Mouse (Mus musculus) liver, postnatal 0 days (tissue): ENCODE measurements at regions not wholly inside any gene's neighbourhood (a gene's known extent, or its start where the extent isn't known, plus 50 kb on each side); places are given as distances from the start of the nearest gene placed in this dataset.
A peak's percentile ranks its signal among the peaks of the same experiment; 100 is the strongest.

Source experiments
- ATAC-seq: fragments of 200-750 bp; cut with Nextera tagmentation; 2 replicates; pipeline ENCODE4 v1.8.0; 2017; ENCODE audit warnings: mild to moderate bottlenecking, moderate library complexity
- DNase-seq: peaks from one replicate; pipeline ENCODE4 v3.0.0-alpha.2; 2016
- H3K27ac ChIP-seq: fragments of 300-500 bp; sonication (generic); 2 replicates; pipeline ENCODE4 v1.5.1; 2014; ENCODE audit warnings: antibody characterized with exemption, moderate library complexity, mild to moderate bottlenecking, low read depth
- H3K27me3 ChIP-seq: fragments of 300-500 bp; sonication (generic); 2 replicates; pipeline ENCODE4 v1.6.1; 2014; ENCODE audit warnings: low read length, control low read depth, mixed read lengths; ENCODE audit not compliant: insufficient read depth
- H3K36me3 ChIP-seq: fragments of 300-500 bp; sonication (generic); replicated peaks from 2 replicates; pipeline ENCODE4 v1.6.1; 2014; ENCODE audit warnings: mild to moderate bottlenecking, control low read depth, low read length, moderate library complexity, mixed read lengths; ENCODE audit not compliant: insufficient read depth
- H3K4me1 ChIP-seq: fragments of 300-500 bp; sonication (generic); 2 replicates; pipeline ENCODE4 v1.6.1; 2014; ENCODE audit warnings: antibody characterized with exemption, mild to moderate bottlenecking, control low read depth; ENCODE audit not compliant: insufficient read depth
- H3K4me2 ChIP-seq: fragments of 300-500 bp; sonication (generic); 2 replicates; pipeline ENCODE4 v1.6.1; 2014; ENCODE audit warnings: low read depth, mild to moderate bottlenecking, low read length, moderate library complexity, mixed read lengths
- H3K4me3 ChIP-seq: fragments of 300-500 bp; sonication (generic); 2 replicates; pipeline ENCODE4 v1.5.1; 2014; ENCODE audit warnings: low read depth, low read length
- H3K9ac ChIP-seq: fragments of 300-500 bp; sonication (generic); replicated peaks from 2 replicates; pipeline ENCODE4 v1.6.1; 2014; ENCODE audit warnings: mild to moderate bottlenecking, moderate library complexity
- H3K9me3 ChIP-seq: fragments of 300-500 bp; sonication (generic); 2 replicates; pipeline ENCODE4 v1.6.1; 2016; ENCODE audit warnings: mild to moderate bottlenecking, control low read depth, low read length, mixed read lengths
- CTCF ChIP-seq: sonication (generic); IDR thresholded peaks from 2 replicates; pipeline ENCODE4 v1.5.1; 2016; ENCODE audit warnings: antibody characterized with exemption, low read depth
- EP300 ChIP-seq: IDR thresholded peaks from 2 replicates; pipeline ENCODE4 v1.6.1; 2016; ENCODE audit warnings: antibody characterized with exemption, low read depth, mild to moderate bottlenecking
- WGBS: fragments of 180-500 bp; shearing (Covaris S2); extraction: QIAGEN DNeasy Blood & Tissue Kit; methylation state at CpG from one replicate; pipeline ENCODE4 v1.1.7; 2014; ENCODE audit not compliant: insufficient replicate concordance; 5-methylcytosine and 5-hydroxymethylcytosine counted together

DNA sequence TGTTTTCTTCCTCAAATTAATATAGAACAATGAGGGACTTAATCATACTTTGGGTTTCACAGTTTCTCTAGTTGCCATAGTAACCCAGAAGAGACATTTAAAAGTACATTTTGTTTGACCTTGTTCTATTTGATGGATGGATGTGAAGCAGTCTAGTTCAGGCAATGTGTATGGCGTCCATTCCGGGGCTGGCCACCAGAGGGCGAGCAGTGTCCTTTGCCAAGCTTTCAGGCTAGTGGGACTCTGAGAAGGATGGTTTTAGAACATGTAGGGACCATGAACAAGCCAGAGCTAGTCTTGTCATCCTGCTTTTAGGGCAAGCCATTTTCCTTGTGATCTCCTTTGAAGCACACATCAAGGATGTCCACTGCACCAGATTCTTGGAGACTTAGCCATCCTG, 74.8 kb upstream of the Mki67 start:
- ATAC-seq (peak; percentile 49; the same call in 1 of the 2 replicates), DNase-seq (peak; percentile 82)
- Histone ChIP-seq H3K27me3 (peaks cover 6% of the 10 kb centered on the region; the same call in 1 of the 2 replicates), H3K4me1 (no peaks in the 10 kb centered on the region), H3K4me3 (no peak overlapping the region), H3K36me3 (no peaks in the 10 kb centered on the region), H3K27ac (no peak overlapping the region), H3K9me3 (no peaks in the 10 kb centered on the region), H3K9ac (no peak overlapping the region), H3K4me2 (no peak overlapping the region)
- 3% methylated on average over 3 of the region's 3 CpGs for WGBS
- TF ChIP-seq EP300 = no peak
- peak; percentile 95 for TF ChIP-seq CTCF

DNA sequence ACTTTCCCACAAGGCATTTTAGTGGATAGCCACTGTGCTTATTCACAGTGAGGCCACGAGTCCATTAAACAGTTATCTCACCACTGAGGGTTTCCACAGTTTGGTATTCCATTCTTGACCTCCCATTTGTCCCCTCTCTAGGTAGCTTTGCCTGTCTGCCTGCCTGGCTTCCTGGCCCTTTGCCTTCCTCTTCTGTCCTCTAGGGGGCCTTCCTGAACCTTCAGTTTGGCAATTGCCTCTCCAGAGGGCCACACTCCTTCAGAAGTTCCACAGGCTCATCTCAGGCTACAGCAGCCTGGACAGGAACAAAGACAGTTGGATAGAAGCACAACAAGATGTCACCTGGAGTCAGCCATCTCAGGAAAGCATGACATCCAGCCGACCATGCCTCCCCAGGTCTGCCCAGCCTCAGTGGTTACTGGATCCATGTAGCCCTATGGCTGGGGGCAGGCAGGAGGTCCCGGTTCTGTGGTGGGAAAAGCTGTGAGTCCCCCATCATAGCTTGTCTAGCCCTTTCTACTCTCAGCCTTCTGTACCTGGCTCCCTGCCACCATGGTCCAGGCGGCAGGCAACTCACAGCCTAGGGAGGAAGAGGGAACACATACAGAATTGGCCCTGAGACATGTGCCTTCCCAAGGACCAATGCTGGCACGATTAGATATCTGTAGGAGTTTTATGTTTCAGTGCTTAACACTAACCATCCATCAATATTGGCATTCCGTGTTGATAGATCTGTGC, 76.0 kb upstream of the Mki67 start:
- Histone ChIP-seq H3K4me2 (no peak overlapping the region), H3K9me3 (no peaks in the 10 kb centered on the region), H3K4me1 (no peaks in the 10 kb centered on the region), H3K27me3 (peaks cover 6% of the 10 kb centered on the region; the same call in 1 of the 2 replicates), H3K27ac (no peak overlapping the region), H3K4me3 (no peak overlapping the region), H3K36me3 (no peaks in the 10 kb centered on the region), H3K9ac (no peak overlapping the region)
- no peak for DNase-seq
- TF ChIP-seq CTCF (peak; percentile 51), EP300 (no peak)
- ATAC-seq = no peak
- 66% methylated on average over 6 of the region's 6 CpGs for WGBS

DNA sequence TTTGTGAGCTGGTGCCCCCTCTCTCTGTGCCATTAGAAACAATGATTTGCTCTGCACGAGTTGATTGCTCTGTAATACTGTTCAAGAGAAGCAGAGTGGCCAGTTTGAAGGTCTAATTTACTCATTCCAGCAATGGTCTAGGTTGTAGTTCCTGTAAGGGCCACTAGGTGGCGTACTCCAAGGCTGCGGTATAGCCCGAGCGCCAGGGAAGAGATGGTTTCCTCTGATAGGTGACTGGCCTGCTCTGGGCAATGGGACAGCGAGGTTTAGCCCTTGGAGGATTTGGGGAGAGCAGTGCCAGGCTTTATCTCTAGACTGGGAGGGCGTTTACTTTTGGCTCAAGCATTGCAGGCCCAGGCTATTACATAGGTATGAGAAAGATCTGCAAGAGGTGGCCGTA, 76.8 kb upstream of the Mki67 start:
- Histone ChIP-seq H3K27ac (no peak overlapping the region), H3K4me2 (0 out of 2 replicates have a peak overlapping the region, but pooled peaks have one; percentile 8), H3K36me3 (no peaks in the 10 kb centered on the region), H3K9me3 (no peaks in the 10 kb centered on the region), H3K4me3 (no peak overlapping the region), H3K4me1 (no peaks in the 10 kb centered on the region), H3K9ac (no peak overlapping the region), H3K27me3 (peaks cover 6% of the 10 kb centered on the region)
- peak; percentile 78 for DNase-seq
- ATAC-seq = peak; percentile 70
- TF ChIP-seq EP300 = no peak
- TF ChIP-seq CTCF = peak; percentile 95
- WGBS = 24% methylated on average over 8 of the region's 8 CpGs

DNA sequence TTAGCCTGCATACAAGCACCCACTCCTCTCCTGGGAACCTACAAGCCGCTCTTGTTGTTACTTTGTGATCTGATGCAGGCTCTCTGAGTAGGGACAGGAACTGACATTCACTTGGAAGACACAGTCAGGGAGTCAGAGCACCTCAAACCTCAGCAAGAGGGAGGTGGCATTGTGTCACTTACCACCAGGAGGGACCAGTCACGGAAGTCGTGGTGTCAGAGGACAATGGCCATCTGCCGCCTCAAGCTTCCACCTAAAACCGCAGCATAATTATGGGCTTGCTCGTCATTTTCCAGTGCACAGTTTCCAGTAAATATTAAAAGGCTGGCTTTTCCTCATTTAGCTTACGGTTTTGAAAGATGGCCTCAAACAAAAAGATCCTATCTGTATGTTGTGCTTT, 78.1 kb upstream of the Mki67 start:
- DNase-seq = no peak

DNA sequence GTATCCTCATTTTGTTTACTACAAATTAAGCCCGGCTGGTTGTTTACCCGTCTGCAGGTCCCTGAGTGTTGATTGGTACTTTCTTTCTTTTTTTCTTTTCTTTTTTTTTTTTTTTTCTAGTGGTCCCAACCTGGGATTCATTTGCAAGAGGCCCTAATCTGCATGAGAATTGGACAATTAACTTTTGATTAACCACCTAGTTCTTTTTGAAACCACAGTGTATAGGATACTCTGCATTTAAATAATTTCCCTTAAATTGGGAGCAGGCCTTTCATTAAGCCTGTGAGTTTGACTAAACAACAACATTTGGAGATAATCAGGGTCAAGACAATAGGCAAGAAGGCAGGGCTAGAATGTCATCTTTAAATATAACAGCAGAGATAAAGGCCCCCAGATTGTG, 78.5 kb upstream of the Mki67 start:
- ATAC-seq = no peak
- 65% methylated on average over 2 of the region's 2 CpGs for WGBS
- Histone ChIP-seq H3K4me1 (no peaks in the 10 kb centered on the region), H3K27me3 (peaks cover 6% of the 10 kb centered on the region), H3K4me3 (no peak overlapping the region), H3K9ac (no peak overlapping the region), H3K27ac (no peak overlapping the region), H3K36me3 (no peaks in the 10 kb centered on the region), H3K9me3 (no peaks in the 10 kb centered on the region), H3K4me2 (no peak overlapping the region)
- DNase-seq = no peak
- TF ChIP-seq EP300 (no peak), CTCF (no peak)

More for the DNA sequence above, 78.1 kb upstream of the Mki67 start:
- no peak overlapping the region for H3K9ac ChIP-seq
- peaks cover 6% of the 10 kb centered on the region for H3K27me3 ChIP-seq
- no peaks in the 10 kb centered on the region for H3K9me3 ChIP-seq
- no peak overlapping the region for H3K4me3 ChIP-seq
- TF ChIP-seq EP300 (no peak), CTCF (no peak)
- no peaks in the 10 kb centered on the region for H3K36me3 ChIP-seq
- ATAC-seq = peak; percentile 35; the same call in 1 of the 2 replicates
- 24% methylated on average over 7 of the region's 7 CpGs for WGBS
- no peak overlapping the region for H3K4me2 ChIP-seq
- H3K4me1 ChIP-seq = no peaks in the 10 kb centered on the region
- H3K27ac ChIP-seq = no peak overlapping the region

DNA sequence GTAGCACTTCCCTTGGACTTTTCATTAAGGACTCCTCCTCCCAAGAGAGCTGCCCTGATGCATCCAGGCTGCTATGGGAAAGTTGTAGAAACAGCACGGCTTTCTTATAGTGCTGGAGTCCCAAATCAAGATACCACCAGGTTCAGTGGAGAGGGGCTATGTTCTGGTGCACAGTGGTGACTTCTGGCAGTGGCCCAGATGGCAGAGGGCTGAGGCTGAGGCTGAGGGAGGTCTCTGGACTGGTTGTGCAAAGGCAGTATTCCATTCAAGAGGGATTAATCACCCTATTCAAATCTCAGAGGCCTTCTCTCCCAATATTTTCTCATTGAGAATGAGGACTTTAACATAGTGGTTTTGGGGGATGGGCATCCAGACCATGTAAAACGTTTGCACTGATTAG, 82.3 kb upstream of the Mki67 start:
- no peaks in the 10 kb centered on the region for H3K9me3 ChIP-seq
- no peaks in the 10 kb centered on the region; the same call in 1 of the 2 replicates for H3K27me3 ChIP-seq
- no peak for TF ChIP-seq CTCF
- no peak for TF ChIP-seq EP300
- DNase-seq = no peak
- H3K9ac ChIP-seq = no peak overlapping the region
- no peak for ATAC-seq
- H3K36me3 ChIP-seq = no peaks in the 10 kb centered on the region
- 49% methylated on average over 2 of the region's 2 CpGs for WGBS
- no peak overlapping the region for H3K4me3 ChIP-seq
- H3K27ac ChIP-seq = no peak overlapping the region
- no peak overlapping the region for H3K4me2 ChIP-seq
- H3K4me1 ChIP-seq = no peaks in the 10 kb centered on the region
